Mouse (Mus musculus) CH12.LX (cell line): ENCODE measurements around the gene Rbm6.

ENCODE experiments used
- CHD1 ChIP-seq: IDR thresholded peaks from 2 replicates; pipeline ENCODE4 v1.6.1; 2012; ENCODE audit warnings: low read depth, low read length, improper control_type of control experiment, inconsistent platforms
- CTCF ChIP-seq, 2 experiments: IDR thresholded peaks in 1 of 2; conservative IDR thresholded peaks in 1 of 2; 2 replicates each; pipeline ENCODE4 v1.5.1; 2011 to 2012; ENCODE audit warnings: low read depth in 2 of 2, low read length in 2 of 2, improper control_type of control experiment in 1 of 2, inconsistent platforms in 1 of 2, mild to moderate bottlenecking in 1 of 2, moderate library complexity in 1 of 2
- NELFE ChIP-seq: IDR thresholded peaks from 2 replicates; pipeline ENCODE4 v1.6.1; 2011; ENCODE audit warnings: low read depth, low read length, improper control_type of control experiment
- POLR2AphosphoS2 ChIP-seq: IDR thresholded peaks from 2 replicates; pipeline ENCODE4 v1.6.1; 2011; ENCODE audit warnings: low read depth, low read length, improper control_type of control experiment
- UBTF ChIP-seq: IDR thresholded peaks from 2 replicates; pipeline ENCODE4 v1.6.1; 2012; ENCODE audit warnings: low read depth, mild to moderate bottlenecking, inconsistent platforms, low read length, improper control_type of control experiment, moderate library complexity

DNA sequence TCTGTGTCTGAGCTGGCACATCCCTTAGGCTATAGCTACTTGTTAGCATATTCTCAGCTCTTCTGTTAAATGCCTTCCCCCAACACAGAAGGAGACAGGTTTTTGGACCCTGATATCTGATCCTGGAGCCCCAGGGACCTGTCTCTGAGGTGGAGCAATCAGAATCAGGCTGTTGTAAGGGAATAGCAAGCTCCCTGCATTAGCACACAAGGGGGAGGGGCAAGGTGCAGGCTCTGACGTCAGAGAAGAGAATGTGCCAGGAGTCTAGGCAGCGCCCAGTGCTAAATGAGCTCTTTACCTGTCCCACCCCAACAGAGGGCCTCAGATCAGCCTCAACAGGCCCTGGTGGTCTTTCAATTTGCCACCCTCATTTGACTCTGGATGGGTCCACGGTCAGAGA lies 146.0 kb downstream of the Rbm6 start:
- TF ChIP-seq CTCF (conservative IDR thresholded peaks at IDR 0.05 in 1 of 2, IDR thresholded peaks at IDR 0.05 in 1 of 2; ENCODE audit: low read depth in 2 of 2, low read length in 2 of 2) = no peak
- no peak for TF ChIP-seq CHD1
- TF ChIP-seq UBTF = no peak
- no peak for TF ChIP-seq NELFE
- no peak for TF ChIP-seq POLR2AphosphoS2
